Mouse (Mus musculus) adrenal gland, postnatal 14 days (tissue): ENCODE results near the gene Sertad4. TPM values are rescaled to one million over a fixed set of nuclear protein-coding genes. Genes with fewer than 3 reads are reported as not detected.
A peak's percentile ranks its signal among the peaks of the same experiment; 100 is the strongest.

ENCODE experiments used
- DNase-seq: peaks from one replicate; pipeline ENCODE4 v3.0.0; 2021; ENCODE audit warnings: mixed read lengths
- total RNA-seq: library from RNA; stranded (reverse); gene quantifications from 2 replicates; pipeline ENCODE4 v1.2.3, GENCODE M21; 2021

Gene Sertad4
- total RNA-seq, 1 experiment from 2014 or later: 6.6 TPM

DNA sequence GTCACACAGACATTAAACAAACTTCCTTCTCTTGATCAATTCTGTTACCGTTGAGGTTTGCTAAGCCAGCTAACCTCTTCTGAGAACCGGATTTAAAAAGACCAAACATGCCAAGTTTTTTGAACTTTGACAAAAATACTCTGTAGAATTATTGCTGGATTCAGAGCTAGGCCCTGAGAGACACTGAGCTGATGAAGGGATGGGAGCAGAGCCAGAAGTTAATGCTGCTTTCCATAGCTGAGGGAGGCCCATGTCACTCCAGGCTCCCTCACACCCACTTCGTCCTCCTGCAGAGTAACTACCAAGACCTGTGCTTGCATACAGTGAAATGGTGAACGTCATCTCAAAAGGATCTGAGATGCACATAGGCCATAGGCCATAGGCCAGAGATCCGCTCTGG is 43.3 kb downstream of the Sertad4 start:
- DNase-seq: no peak

DNA sequence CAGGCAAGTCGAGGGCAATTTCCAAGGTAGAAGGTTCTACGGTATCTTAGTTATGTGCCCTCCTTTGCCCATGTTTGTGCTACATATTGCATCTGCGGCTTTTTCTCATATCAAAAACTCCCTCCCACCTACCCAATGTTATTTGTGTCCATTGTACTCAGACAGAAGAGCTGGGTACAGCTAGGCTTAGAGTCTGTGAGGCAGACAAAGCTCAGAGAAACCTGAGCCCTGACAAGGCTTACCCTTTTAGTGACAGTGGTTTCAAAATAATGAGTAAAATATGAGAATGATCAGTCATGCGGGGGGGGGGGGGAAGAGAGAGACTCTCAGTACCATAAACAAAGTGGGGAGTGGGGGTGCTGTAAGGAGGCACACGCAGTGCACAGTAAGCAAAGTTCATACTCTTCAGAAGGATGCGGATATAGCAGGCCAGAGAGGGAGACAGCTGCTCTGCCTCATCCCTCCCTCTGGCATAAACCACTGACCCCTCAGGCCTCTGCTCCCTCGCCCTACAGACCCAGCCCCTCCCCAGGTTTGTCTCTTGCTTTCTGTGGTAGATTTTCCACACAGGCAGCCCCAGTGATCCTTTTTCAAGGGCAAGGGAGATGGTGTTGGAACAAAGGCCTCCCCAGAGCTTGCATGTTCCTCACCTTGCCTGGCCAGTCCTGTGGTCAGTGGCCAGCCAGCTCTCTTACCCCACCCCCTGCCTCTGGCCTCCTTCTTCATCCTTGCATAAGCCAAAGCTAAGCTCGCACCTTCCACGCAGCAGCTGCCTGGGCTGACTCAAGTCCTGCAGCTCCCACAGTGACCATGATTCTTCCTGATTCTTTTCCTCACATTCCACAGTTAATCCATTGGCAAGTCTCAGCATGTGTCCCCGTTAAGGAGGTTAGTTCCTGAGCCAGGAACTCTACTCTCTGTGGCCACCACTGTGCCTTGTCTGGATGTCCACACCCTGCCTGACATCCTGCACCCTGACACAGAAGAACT is 49.1 kb downstream of the Sertad4 start:
- peak; percentile 18 for DNase-seq

DNA sequence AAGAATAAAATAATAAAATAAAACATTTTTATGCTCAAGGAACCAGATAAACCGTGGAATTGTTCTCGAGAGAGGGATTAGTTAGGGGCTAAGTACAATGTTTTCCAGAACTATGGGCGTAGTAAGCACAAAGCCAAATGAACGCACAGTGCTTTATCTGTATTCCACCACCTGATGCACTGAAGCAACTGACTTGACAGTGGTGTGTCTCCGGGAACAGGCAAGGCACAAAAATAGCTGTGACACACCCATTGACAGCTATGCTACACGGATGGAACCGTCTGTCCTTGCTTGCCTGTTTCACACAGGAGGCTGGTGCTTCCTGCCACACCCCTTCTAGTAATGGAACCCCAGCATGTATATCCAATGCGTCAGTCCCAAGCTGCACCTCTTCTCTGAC is 55.2 kb downstream of the Sertad4 start:
- DNase-seq: no peak

DNA sequence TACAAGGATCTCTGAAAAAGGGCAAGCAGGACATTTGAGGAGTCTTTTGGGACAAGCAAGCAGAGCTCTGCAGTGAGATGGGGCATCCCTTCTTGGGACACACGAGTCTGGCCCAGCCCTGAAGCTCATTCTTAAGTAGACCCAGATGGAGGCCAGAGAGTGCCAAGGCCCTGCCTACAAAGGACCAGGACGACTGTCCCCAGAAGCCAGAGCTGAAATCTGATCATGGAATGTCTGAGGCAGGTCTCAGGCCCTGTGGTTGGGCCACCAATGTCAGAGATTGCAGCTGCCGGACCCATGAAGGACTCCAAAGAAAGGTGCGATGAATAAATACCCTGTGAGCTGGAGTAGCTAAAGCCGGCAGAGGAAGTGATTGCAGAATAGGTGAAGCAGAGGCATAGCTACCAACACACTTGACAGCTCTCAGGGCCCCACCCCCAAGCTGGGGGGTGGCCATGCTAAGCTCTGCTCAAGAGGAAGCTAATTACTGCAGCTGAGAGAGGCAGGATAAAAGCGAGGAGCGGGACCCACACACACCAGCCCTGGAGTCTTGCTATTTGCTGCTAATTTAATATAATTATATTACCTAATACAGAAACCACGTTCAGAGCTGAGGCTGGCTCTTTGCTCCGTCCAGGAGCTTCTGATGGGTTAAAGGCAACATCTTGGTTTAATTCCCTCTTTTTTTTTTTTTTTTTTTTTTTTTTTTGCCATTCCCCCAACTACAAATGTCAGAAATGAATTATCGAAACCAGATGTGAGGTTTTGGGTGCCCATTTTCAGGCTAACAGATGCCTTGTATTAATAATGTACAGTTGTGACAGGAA is 56.2 kb downstream of the Sertad4 start:
- DNase-seq: no peak

DNA sequence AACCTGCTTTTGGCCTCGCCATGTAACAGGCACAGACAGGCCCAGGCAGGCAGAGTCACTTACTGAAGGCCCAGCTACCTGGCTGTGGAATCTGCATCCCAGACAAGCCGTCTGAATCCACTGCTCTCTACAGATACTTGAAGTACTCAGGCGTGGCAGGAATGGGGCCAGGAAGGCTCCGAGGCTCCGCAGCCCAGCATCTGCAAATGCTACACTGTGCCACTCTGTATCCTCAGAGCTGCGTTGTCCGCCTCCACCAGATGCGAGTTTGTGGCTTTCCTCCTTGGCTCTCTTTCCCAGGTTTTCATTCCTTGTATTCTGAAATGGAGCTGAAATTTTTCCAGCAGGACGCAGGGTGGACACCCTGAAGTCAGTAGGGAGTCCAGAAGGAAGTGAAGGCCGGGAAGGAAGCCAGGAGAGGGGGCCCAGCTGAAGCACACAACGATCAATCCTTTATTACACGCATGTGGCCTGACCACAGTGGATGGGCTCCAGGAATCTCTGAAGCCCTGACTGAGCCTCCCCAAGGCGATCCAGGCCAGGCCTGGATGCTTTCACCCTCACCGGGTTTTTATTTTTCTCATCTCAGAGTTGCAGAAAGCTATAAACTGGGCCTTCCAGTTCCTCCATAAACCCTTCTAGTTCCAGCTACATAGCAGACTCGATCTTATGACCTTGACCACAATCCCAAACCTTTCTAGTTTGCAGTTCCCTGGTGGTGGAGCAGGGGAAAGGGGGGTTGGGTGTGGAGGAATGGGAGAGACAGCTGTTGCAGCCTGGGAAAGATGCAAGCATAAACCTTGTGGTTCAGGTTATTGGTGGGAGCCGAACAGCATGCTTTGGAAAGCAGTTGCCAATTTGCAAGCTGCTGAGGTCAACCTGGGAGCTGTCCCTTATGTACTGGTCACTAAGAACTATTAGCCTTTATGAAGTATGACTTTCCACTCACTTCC is 57.1 kb downstream of the Sertad4 start:
- DNase-seq: no peak

DNA sequence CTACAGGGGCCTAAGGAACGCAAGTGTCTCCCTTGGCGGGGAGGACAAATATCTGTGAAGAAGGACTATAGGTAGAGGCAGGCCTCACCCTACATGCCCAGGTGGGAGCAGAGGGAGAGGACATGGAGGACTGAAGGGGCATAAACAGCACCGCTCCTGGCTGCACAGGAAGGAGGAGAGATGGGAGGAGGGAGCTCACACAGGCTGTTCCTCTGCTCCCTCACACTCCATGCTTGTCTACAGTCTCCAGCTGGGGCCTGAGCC is 58.6 kb downstream of the Sertad4 start:
- DNase-seq: no peak

DNA sequence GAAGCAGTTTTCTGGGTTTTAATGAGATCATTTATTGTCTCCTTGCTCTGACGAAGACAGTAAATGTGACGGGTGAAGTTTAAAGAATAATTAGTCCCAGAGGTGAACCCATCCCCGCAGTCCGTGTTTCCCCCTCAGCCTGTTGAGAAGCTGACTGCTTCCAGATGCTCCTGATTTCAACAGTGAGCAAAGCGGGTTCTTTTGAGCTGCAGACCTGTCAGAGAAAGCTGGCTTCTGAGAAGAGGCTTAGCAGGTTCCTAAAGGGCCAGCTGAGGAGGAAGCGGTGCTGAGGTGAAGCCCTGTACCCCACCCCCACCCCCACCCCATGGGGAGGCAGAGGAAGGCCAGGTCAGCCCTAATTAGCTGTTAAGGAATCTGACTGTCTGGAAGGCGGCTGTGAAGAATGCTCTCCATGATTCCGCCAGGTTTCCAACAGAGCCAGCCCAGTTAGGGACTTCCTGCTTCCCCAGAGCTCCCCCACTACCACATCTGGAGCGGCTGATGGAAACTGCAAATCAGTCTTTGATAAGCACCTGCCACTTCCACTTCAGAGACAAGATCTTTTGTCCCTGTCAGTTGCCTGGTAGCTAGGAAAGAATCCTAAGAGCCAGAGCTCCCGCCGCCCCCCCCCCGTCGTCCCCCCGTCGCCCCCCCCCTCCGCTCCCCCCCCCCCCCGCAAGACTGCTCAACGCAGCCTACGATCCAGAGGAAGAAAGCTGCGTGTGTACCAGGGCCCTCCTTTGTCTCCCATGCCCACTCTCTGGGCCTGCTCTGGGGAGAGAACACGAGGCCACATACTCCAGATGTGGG is 59.1 kb downstream of the Sertad4 start:
- no peak for DNase-seq

DNA sequence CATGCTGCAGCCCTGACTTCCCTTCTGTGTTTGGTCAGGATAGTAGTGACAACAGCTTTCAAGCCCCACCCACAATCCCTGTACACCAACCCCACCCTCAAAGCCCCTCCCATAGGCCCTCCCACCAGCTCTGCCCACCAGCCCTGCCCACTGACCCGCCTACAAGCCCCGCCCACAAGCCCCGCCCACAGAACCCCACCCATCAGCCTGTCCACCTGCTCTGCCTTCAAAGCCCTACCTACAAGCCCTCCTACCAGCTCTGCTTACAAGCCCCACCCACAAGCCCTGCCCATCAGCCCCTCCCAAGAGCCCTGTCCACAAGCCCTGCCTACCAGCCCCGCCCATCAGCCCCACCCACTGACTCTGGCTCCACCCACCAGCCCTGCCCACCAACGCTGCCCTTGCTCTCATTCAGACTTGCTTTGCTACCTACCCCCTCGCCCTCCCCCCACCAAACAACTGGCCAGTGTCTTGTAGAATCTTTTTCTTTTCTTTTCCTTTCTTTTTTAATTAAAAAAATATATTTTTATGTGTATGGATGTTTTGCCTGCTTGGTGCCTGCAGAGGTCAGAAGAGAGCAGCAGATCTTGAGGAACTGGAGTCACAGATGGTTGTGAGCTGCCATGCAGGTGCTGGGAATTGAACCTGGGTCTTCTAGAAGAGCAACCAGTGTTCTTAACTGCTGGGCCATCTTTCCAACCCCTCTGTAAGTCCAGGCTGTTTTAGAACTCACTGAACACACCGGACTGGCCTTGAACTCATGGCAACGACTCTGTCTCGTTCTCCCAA is 60.4 kb downstream of the Sertad4 start:
- no peak for DNase-seq

Other genes starting within 250 kb of the Sertad4 start
- 4.6 TPM in 2 replicates for gene Hhat, start 84.5 kb downstream of the Sertad4 start, total RNA-seq
- 6.6 and 6.8 TPM in 2 replicates for gene Syt14, start 180.0 kb upstream of the Sertad4 start, total RNA-seq